Mouse (Mus musculus) heart, embryonic 14.5 days (tissue): ENCODE measurements at regions not wholly inside any gene's neighbourhood (a gene's known extent, or its start where the extent isn't known, plus 50 kb on each side); places are given as distances from the start of the nearest gene placed in this dataset.

Experiments
- ATAC-seq: fragments of 200-750 bp; cut with Nextera tagmentation; 2 replicates; pipeline ENCODE4 v1.8.0; 2017; ENCODE audit warnings: low read depth, moderate TSS enrichment; ENCODE audit not compliant: insufficient number of reproducible peaks, insufficient read depth, low FRiP score
- H3K27ac ChIP-seq, 2 experiments: fragments of 200-500 bp in 1 of 2; fragments of 300-500 bp in 1 of 2; sonication (generic) in 1 of 2; replicated peaks in 1 of 2; 2 replicates each; pipeline ENCODE4 v1.5.1; 2012 to 2014; ENCODE audit warnings: low read depth in 2 of 2, low read length in 2 of 2, control low read depth in 1 of 2, mild to moderate bottlenecking in 1 of 2, mixed read lengths in 1 of 2; ENCODE audit not compliant: control insufficient read depth in 1 of 2, insufficient read depth in 1 of 2
- H3K27me3 ChIP-seq: fragments of 300-500 bp; sonication (generic); 2 replicates; pipeline ENCODE4 v1.6.1; 2014; ENCODE audit warnings: mild to moderate bottlenecking, low read length, control low read depth; ENCODE audit not compliant: control insufficient read depth, insufficient read depth
- H3K36me3 ChIP-seq: fragments of 300-500 bp; sonication (generic); 2 replicates; pipeline ENCODE4 v1.6.1; 2014; ENCODE audit warnings: mild to moderate bottlenecking, control low read depth, low read length, mixed read lengths; ENCODE audit not compliant: control insufficient read depth, insufficient read depth
- H3K4me1 ChIP-seq, 2 experiments: fragments of 200-500 bp in 1 of 2; fragments of 300-500 bp in 1 of 2; sonication (generic) in 1 of 2; 2 replicates each; pipeline ENCODE4 v1.6.1; 2012 to 2014; ENCODE audit warnings: low read length in 2 of 2, control low read depth in 1 of 2, mixed read lengths in 1 of 2; ENCODE audit not compliant: control insufficient read depth in 2 of 2, insufficient read depth in 2 of 2
- H3K4me2 ChIP-seq: fragments of 300-500 bp; sonication (generic); 2 replicates; pipeline ENCODE4 v1.6.1; 2014; ENCODE audit warnings: mild to moderate bottlenecking, low read length
- H3K4me3 ChIP-seq, 2 experiments: fragments of 200-500 bp in 1 of 2; fragments of 300-500 bp in 1 of 2; sonication (generic) in 1 of 2; 2 replicates each; pipeline ENCODE4 v1.5.1; 2012 to 2014; ENCODE audit warnings: low read length in 2 of 2, mild to moderate bottlenecking in 2 of 2, control low read depth in 1 of 2, low read depth in 1 of 2, moderate library complexity in 1 of 2; ENCODE audit not compliant: control insufficient read depth in 1 of 2, insufficient read depth in 1 of 2
- H3K9ac ChIP-seq: fragments of 300-500 bp; sonication (generic); 2 replicates; pipeline ENCODE4 v1.6.1; 2014; ENCODE audit warnings: mild to moderate bottlenecking, low read length
- H3K9me3 ChIP-seq: fragments of 300-500 bp; sonication (generic); 2 replicates; pipeline ENCODE4 v1.6.1; 2016; ENCODE audit warnings: low read length, control low read depth; ENCODE audit not compliant: control insufficient read depth
- WGBS: fragments of 180-500 bp; shearing (Covaris S2); extraction: QIAGEN DNeasy Blood & Tissue Kit; methylation state at CpG from one replicate; pipeline ENCODE4 v1.1.7; 2014; 5-methylcytosine and 5-hydroxymethylcytosine counted together

DNA sequence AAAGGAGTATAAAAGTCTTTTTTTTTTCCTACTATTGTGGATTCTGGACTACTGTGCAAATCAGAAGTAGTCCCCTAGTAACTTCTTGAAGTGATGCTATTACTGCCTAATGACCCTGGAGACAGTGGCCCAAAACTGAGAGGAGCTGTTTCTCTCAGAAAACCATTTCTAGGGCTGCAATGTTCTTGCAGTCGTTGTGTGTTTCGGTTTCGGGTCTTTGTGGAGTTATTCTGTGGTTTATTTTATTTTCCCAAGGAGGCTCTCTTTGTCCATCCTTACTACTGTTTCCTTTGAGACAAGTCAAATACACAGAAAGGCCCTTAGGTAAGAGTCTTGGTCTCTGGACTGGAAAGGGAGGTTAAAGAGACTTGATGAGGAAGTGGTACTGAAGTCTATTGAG is 258.9 kb downstream of the Adgrl2 start:
- no peak overlapping the region for H3K9ac ChIP-seq

DNA sequence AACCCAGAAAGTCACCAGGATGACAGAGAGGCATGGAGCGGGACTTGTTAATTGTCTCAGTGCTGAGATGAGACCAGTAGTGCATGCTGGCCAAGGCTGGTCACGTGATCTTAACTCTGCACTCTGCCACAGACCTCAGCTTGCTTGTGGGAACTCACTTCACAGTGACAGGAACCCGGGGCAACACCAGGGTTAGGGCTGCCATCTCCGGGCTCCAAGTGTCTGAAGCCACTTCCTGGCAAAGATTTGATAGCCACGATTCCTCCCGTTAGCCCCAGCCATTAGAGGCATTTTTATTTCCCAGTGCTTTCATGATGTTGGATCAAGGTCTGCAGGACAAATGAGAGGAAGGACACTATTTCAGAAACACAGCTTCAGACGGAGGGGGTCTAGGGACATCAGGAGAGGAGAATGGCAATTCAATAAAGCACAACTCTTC is 261.1 kb downstream of the Adgrl2 start:
- no peak; the same call in 1 of the 2 replicates for ATAC-seq
- 54% methylated on average over 7 of the region's 7 CpGs for WGBS
- no peak overlapping the region for H3K4me2 ChIP-seq

More for the DNA sequence above, 258.9 kb downstream of the Adgrl2 start:
- no peaks in the 10 kb centered on the region for H3K27me3 ChIP-seq
- no peak overlapping the region for H3K4me2 ChIP-seq
- H3K9me3 ChIP-seq = no peaks in the 10 kb centered on the region
- H3K4me3 ChIP-seq = no peak overlapping the region
- H3K36me3 ChIP-seq = no peaks in the 10 kb centered on the region
- ATAC-seq = no peak
- no peak overlapping the region for H3K27ac ChIP-seq
- peaks cover 13% of the 10 kb centered on the region in 2 experiments for H3K4me1 ChIP-seq
- WGBS = 94% methylated on average over 3 of the region's 3 CpGs

DNA sequence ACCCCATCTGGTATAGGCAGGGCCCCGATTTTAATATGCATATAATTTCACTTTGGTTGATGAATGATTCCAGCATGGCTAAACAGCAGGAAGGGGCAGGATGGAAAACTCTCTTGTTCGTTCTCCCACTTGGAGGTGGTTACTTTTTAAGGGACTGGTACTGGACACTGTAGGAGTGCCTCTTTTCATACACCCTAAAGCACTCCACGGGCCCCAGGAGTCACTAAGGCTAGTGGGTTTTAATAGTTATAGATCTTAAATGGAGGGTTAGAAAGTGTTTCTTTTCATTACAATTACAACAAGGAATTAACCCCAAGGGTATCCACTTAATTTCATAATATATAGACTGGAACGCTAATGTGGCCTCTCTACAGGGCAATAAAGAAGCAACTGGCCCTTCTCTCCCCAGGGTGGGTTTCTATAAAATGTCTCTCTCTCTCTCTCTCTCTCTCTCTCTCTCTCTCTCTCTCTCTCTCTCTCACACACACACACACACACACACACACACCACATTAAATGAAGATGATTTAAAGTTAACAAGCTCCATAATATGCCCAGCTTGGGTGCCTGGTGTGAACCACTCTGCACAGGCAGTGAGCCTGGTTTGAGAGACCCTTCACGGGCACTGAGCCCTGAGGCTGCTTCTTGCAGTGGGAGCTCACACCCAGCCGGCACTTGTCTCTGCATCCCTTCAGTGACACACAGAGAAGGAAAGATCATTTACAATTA is 261.7 kb downstream of the Adgrl2 start:
- Histone ChIP-seq H3K4me2 (no peak overlapping the region), H3K36me3 (no peaks in the 10 kb centered on the region), H3K9me3 (no peaks in the 10 kb centered on the region), H3K4me1 (peaks cover 5 to 7% of the 10 kb centered on the region in 2 experiments), H3K27me3 (no peaks in the 10 kb centered on the region), H3K4me3 (no peak overlapping the region), H3K9ac (no peak overlapping the region), H3K27ac (no peak overlapping the region)
- ATAC-seq = no peak
- WGBS = 82% methylated on average over 6 of the region's 6 CpGs

More for the DNA sequence above, 261.1 kb downstream of the Adgrl2 start:
- H3K9me3 ChIP-seq = no peaks in the 10 kb centered on the region
- no peak overlapping the region for H3K9ac ChIP-seq
- no peaks in the 10 kb centered on the region for H3K36me3 ChIP-seq
- no peak overlapping the region for H3K27ac ChIP-seq
- no peak overlapping the region for H3K4me3 ChIP-seq
- H3K4me1 ChIP-seq = peaks cover 10 to 11% of the 10 kb centered on the region in 2 experiments
- H3K27me3 ChIP-seq = no peaks in the 10 kb centered on the region

DNA sequence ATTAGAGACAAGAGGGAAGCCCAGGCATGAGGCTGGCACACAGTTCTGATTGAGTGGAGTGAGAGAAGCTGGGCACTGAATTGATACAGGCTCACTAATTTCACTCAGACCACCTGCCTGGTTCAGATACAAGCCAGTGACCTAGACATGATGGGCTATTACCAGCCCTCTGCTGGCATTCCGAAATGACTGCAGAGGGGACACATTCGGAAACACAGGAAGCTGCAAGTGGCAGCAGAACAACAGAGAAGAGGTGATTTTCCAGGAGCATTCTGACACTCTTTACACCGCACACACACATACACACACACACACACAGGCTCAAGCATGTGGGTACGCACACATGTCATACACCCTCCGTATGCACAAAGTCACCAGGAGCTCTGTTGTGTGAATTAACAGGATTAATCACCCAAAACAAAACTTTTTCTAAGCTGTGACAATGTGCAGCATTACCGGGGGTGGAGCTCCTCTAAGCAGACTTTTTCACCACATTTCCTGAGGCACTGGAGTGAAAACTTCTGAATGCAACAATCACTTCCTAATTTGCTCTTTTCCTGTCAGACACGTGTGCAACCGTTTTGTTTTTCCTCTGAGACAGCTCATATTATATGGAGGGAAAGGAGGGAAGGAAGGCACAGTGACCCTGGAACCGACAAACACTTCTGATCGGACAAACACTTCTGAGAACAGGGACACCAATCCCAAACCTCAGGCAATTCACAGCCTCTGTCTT is 263.6 kb downstream of the Adgrl2 start:
- H3K4me3 ChIP-seq = no peak overlapping the region
- H3K36me3 ChIP-seq = no peaks in the 10 kb centered on the region
- H3K9me3 ChIP-seq = no peaks in the 10 kb centered on the region
- H3K4me1 ChIP-seq = peaks cover 0 to 4% of the 10 kb centered on the region in 2 experiments; a peak in 1 of 4 replicates
- H3K27ac ChIP-seq = no peak overlapping the region
- no peak for ATAC-seq
- 0 out of 2 replicates have a peak overlapping the region, but pooled peaks have one; percentile 16 for H3K4me2 ChIP-seq
- WGBS = 58% methylated on average over 10 of the region's 10 CpGs
- no peak overlapping the region for H3K9ac ChIP-seq
- H3K27me3 ChIP-seq = no peaks in the 10 kb centered on the region

DNA sequence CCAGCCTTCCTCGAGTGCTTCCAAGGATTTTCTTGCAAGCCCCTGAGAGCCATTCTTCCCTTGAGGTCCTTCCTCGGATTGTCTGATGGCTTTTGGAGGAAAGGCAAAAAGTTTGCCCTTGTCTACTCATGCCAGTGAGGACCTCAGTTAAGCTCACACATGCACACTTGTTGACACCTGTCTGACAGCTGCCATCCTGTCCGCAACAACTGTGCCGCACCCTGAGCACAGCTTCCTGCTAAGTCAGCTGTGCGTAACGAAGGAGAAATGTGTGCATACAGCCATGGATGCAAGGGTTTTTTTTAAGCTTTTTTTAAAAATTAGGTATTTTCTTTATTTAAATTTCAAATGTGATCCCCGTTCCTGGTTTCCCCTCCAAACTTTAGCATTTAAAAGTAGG is 293.8 kb downstream of the Adgrl2 start:
- Histone ChIP-seq H3K4me3 (no peak overlapping the region), H3K4me2 (no peak overlapping the region), H3K9me3 (no peaks in the 10 kb centered on the region), H3K4me1 (no peaks in the 10 kb centered on the region), H3K27me3 (no peaks in the 10 kb centered on the region), H3K36me3 (no peaks in the 10 kb centered on the region), H3K9ac (no peak overlapping the region), H3K27ac (no peak overlapping the region)
- WGBS = 68% methylated on average over 7 of the region's 7 CpGs
- ATAC-seq = no peak

DNA sequence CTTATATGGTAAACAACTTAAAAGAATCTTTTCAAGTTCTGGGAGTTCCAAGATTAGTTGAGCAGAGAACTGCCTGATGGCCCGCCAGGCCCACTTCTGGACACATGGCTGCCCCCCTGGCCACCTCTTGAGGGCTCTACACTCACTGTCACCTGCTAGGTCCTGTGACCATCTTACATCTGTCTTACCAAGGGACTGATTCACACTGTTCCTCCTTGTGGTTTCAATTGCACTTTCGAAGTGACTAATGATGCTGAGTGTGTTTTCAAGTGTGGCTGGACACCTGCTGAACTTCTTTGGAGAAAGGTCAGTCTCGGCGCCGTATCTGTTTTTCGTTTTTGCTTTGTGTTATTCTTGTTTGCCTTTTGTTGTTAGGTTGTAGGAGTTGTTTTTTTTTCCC is 294.9 kb downstream of the Adgrl2 start:
- no peak overlapping the region for H3K27ac ChIP-seq
- no peak overlapping the region for H3K4me3 ChIP-seq
- H3K9me3 ChIP-seq = no peaks in the 10 kb centered on the region
- H3K4me1 ChIP-seq = no peaks in the 10 kb centered on the region
- H3K4me2 ChIP-seq = no peak overlapping the region
- H3K9ac ChIP-seq = no peak overlapping the region
- no peaks in the 10 kb centered on the region for H3K27me3 ChIP-seq
- no peak for ATAC-seq
- no peaks in the 10 kb centered on the region for H3K36me3 ChIP-seq
- 83% methylated on average over 6 of the region's 6 CpGs for WGBS

DNA sequence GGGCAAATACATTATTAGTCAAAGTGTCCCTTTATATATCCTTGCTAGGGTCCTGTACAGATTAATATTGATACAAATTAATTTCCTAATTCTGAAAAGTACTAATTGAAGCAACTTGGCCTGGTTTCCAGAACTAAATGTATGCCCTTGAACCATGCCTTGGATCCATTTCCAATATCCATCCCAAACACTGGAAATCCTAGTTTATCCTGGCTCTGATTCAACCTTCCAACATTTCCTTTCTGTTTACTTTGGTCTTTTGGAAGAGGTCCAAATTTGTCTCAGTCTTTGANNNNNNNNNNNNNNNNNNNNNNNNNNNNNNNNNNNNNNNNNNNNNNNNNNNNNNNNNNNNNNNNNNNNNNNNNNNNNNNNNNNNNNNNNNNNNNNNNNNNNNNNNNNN is 307.2 kb downstream of the Adgrl2 start:
- Histone ChIP-seq H3K4me2 (no peak overlapping the region), H3K36me3 (no peaks in the 10 kb centered on the region), H3K9me3 (no peaks in the 10 kb centered on the region), H3K27ac (no peak overlapping the region), H3K4me3 (no peak overlapping the region), H3K4me1 (peaks cover 0 to 19% of the 10 kb centered on the region in 2 experiments; a peak in 3 of 4 replicates), H3K27me3 (no peaks in the 10 kb centered on the region), H3K9ac (no peak overlapping the region)
- ATAC-seq = no peak
